Mouse (Mus musculus) lung, embryonic 14.5 days (tissue): ENCODE results near the gene Ankrd54. TPM values are rescaled to one million over a fixed set of nuclear protein-coding genes. Genes with fewer than 3 reads are reported as not detected.
"Not testable (repeated sequence)": the region's sequence is repeated elsewhere in the genome, so short reads cannot be mapped to it uniquely, and the experiment has no call there.

Experiments used
- ATAC-seq: fragments of 200-750 bp; cut with Nextera tagmentation; 2 replicates; pipeline ENCODE4 v1.8.0; 2017; ENCODE audit warnings: mild to moderate bottlenecking, moderate TSS enrichment, moderate library complexity; ENCODE audit not compliant: insufficient read depth
- DNase-seq: peaks from one replicate; pipeline ENCODE4 v3.0.0-alpha.2; 2015
- H3K27ac ChIP-seq: fragments of 300-500 bp; sonication (generic); 2 replicates; pipeline ENCODE4 v1.5.1; 2014; ENCODE audit warnings: low read depth, mild to moderate bottlenecking, moderate library complexity
- H3K27me3 ChIP-seq: fragments of 300-500 bp; sonication (generic); 2 replicates; pipeline ENCODE4 v1.6.1; 2014; ENCODE audit warnings: low read length, control low read depth; ENCODE audit not compliant: insufficient read depth
- H3K36me3 ChIP-seq: fragments of 300-500 bp; sonication (generic); 2 replicates; pipeline ENCODE4 v1.6.1; 2014; ENCODE audit warnings: control low read depth; ENCODE audit not compliant: insufficient read depth
- H3K4me1 ChIP-seq: fragments of 300-500 bp; sonication (generic); 2 replicates; pipeline ENCODE4 v1.6.1; 2014; ENCODE audit warnings: antibody characterized with exemption, control low read depth; ENCODE audit not compliant: insufficient read depth
- H3K4me2 ChIP-seq: fragments of 300-500 bp; sonication (generic); 2 replicates; pipeline ENCODE4 v1.6.1; 2014; ENCODE audit warnings: mild to moderate bottlenecking
- H3K4me3 ChIP-seq: fragments of 300-500 bp; sonication (generic); 2 replicates; pipeline ENCODE4 v1.5.1; 2014; ENCODE audit warnings: low read depth, low read length
- H3K9ac ChIP-seq: fragments of 300-500 bp; sonication (generic); 2 replicates; pipeline ENCODE4 v1.6.1; 2014
- H3K9me3 ChIP-seq: fragments of 300-500 bp; sonication (generic); 2 replicates; pipeline ENCODE4 v1.6.1; 2016; ENCODE audit warnings: low read depth, low read length, control low read depth
- CTCF ChIP-seq: IDR thresholded peaks from 2 replicates; pipeline ENCODE4 v1.5.1; 2016; ENCODE audit warnings: antibody characterized with exemption, low read depth
- WGBS: fragments of 180-500 bp; shearing (Covaris S2); extraction: QIAGEN DNeasy Blood & Tissue Kit; methylation state at CpG from one replicate; pipeline ENCODE4 v1.1.7; 2014; 5-methylcytosine and 5-hydroxymethylcytosine counted together
- polyA plus RNA-seq: library from polyadenylated mRNA; unstranded; fragments of >200 nt; fragmentation: Nextera tagmentation; extraction: Ambion mirVana; gene quantifications from 2 replicates; pipeline ENCODE4 v1.2.1, GENCODE M21; 2014

Ankrd54 gene
- polyA plus RNA-seq, 1 experiment from 2014 or later: 55.4 TPM

GRCm38 (mm10) chr15:79042721-79043491 lies 19.8 kb downstream of the Ankrd54 start:
- Histone ChIP-seq H3K4me2 (peak overlapping the region; percentile 96), H3K9ac (peak overlapping the region; percentile 54), H3K27me3 (peaks cover 39% of the 10 kb centered on the region), H3K4me1 (0 out of 2 replicates have a peak, but pooled peaks cover 3% of the 10 kb centered on the region), H3K4me3 (peak overlapping the region; percentile 57), H3K36me3 (no peaks in the 10 kb centered on the region), H3K27ac (no peak overlapping the region), H3K9me3 (no peaks in the 10 kb centered on the region)
- WGBS: under 1% methylated on average over 91 of the region's 105 CpGs
- TF ChIP-seq CTCF: peak; percentile 47
- DNase-seq (peak; percentile 48), ATAC-seq (no peak)

- Histone ChIP-seq H3K4me3 (peak within 1 kb of the TSS; percentile 57), H3K36me3 (peaks cover 7% of the 10 kb centered on the region; the same call in 1 of the 2 replicates), H3K4me1 (0 out of 2 replicates have a peak, but pooled peaks cover 3% of the 10 kb centered on the region), H3K27me3 (peaks cover 39% of the 10 kb centered on the region), H3K27ac (no peak within 1 kb of the TSS), H3K9ac (peak within 1 kb of the TSS; percentile 54), H3K4me2 (peak within 1 kb of the TSS; percentile 96), H3K9me3 (no peaks in the 10 kb centered on the region)
- DNase-seq (no peak), ATAC-seq (no peak)
- WGBS: 67% methylated on average over 6 of the region's 6 CpGs
- no peak for TF ChIP-seq CTCF
These were observed 21.1 kb downstream of the Ankrd54 start, which contains the start of gene Galr3 for GRCm38 (mm10) chr15:79041585-79041984. TSS of gene Galr3 (plus strand) at chr15:79041885.

GRCm38 (mm10) chr15:79040501-79041416 lies 21.9 kb downstream of the Ankrd54 start:
- H3K4me2 ChIP-seq: peak overlapping the region; percentile 55
- H3K36me3 ChIP-seq: peaks cover 14% of the 10 kb centered on the region; the same call in 1 of the 2 replicates
- DNase-seq (peak; percentile 68), ATAC-seq (no peak)
- TF ChIP-seq CTCF: no peak
- H3K9ac ChIP-seq: peak overlapping the region; percentile 9; the same call in 1 of the 2 replicates
- H3K27me3 ChIP-seq: peaks cover 39% of the 10 kb centered on the region
- 16% methylated on average over 24 of the region's 24 CpGs for WGBS
- no peak overlapping the region for H3K27ac ChIP-seq
- peak overlapping the region; percentile 14; the same call in 1 of the 2 replicates for H3K4me3 ChIP-seq
- H3K9me3 ChIP-seq: no peaks in the 10 kb centered on the region
- 0 out of 2 replicates have a peak, but pooled peaks cover 3% of the 10 kb centered on the region for H3K4me1 ChIP-seq

- H3K9ac ChIP-seq: no peak overlapping the region
- peak; percentile 88 for TF ChIP-seq CTCF
- peak; percentile 84 for DNase-seq
- no peak overlapping the region for H3K4me3 ChIP-seq
- H3K4me1 ChIP-seq: 0 out of 2 replicates have a peak, but pooled peaks cover 3% of the 10 kb centered on the region
- H3K27ac ChIP-seq: no peak overlapping the region
- peaks cover 21% of the 10 kb centered on the region; the same call in 1 of the 2 replicates for H3K36me3 ChIP-seq
- 11% methylated on average over 7 of the region's 7 CpGs for WGBS
- H3K27me3 ChIP-seq: peaks cover 35% of the 10 kb centered on the region
- H3K4me2 ChIP-seq: no peak overlapping the region
- H3K9me3 ChIP-seq: no peaks in the 10 kb centered on the region
- peak; percentile 60 for ATAC-seq
These were observed 23.8 kb downstream of the Ankrd54 start for GRCm38 (mm10) chr15:79038853-79039252.

GRCm38 (mm10) chr15:79038331-79038730 lies 24.4 kb downstream of the Ankrd54 start:
- H3K9me3 ChIP-seq: no peaks in the 10 kb centered on the region
- TF ChIP-seq CTCF: no peak
- peaks cover 21% of the 10 kb centered on the region; the same call in 1 of the 2 replicates for H3K36me3 ChIP-seq
- H3K4me2 ChIP-seq: no peak overlapping the region
- ATAC-seq (no peak), DNase-seq (no peak)
- H3K27me3 ChIP-seq: peaks cover 30% of the 10 kb centered on the region
- no peak overlapping the region for H3K4me3 ChIP-seq
- no peak overlapping the region for H3K27ac ChIP-seq
- 74% methylated on average over 10 of the region's 10 CpGs for WGBS
- no peak overlapping the region for H3K9ac ChIP-seq
- H3K4me1 ChIP-seq: 0 out of 2 replicates have a peak, but pooled peaks cover 3% of the 10 kb centered on the region

- no peak overlapping the region for H3K9ac ChIP-seq
These were observed 24.8 kb downstream of the Ankrd54 start for GRCm38 (mm10) chr15:79037913-79038328.

GRCm38 (mm10) chr15:79031908-79032307 lies 30.8 kb downstream of the Ankrd54 start:
- H3K36me3 ChIP-seq: peaks cover 17% of the 10 kb centered on the region; the same call in 1 of the 2 replicates
- not testable (repeated sequence) for H3K9me3 ChIP-seq, H3K27ac ChIP-seq, H3K4me2 ChIP-seq, H3K9ac ChIP-seq, H3K4me1 ChIP-seq, DNase-seq, H3K4me3 ChIP-seq, H3K27me3 ChIP-seq, ATAC-seq
- whole genome bisulfite sequencing: 90% methylated on average over 5 of the region's 5 CpGs

More at GRCm38 (mm10) chr15:79037913-79038328, 24.8 kb downstream of the Ankrd54 start:
- 12% methylated on average over 14 of the region's 14 CpGs for WGBS
- H3K27ac ChIP-seq: no peak overlapping the region
- H3K4me1 ChIP-seq: 0 out of 2 replicates have a peak, but pooled peaks cover 3% of the 10 kb centered on the region
- TF ChIP-seq CTCF: peak; percentile 93
- peaks cover 26% of the 10 kb centered on the region for H3K27me3 ChIP-seq
- 0 out of 2 replicates have a peak overlapping the region, but pooled peaks have one; percentile 15 for H3K4me2 ChIP-seq
- H3K9me3 ChIP-seq: no peaks in the 10 kb centered on the region
- H3K36me3 ChIP-seq: peaks cover 21% of the 10 kb centered on the region; the same call in 1 of the 2 replicates
- H3K4me3 ChIP-seq: no peak overlapping the region
- ATAC-seq: no peak
- DNase-seq: peak; percentile 87
